Mouse (Mus musculus): ENCODE measurements around the gene Amd1.

DNA sequence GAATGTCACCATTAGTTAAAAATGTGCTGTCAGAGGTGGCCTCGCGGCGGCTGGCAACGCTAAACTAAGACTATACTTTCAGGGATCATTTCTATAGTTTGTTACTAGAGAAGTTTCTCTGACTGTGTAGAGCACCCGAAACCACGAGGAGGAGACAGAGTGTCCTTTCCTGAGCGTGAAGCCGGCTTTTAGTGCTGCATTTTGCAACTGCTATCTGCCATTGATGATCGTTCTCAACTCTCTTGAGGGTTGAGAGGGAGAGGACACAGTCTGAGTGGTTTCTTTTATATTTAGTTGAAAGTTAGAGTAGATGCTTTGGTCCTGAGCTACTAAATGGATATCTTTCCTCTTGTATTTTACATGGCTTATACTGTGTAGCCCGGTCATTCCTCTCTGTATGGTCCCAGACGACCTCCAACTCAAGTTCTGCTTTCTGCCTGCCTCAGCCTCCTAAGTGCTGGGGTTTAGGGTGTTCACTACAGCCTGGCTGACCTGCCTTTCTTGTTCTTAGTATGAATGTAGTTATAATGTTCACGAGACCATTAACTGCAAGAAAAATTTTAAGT is 43.5 kb downstream of the Amd1 start:
- TF ChIP-seq POLR2A (IDR thresholded peaks at IDR 0.05; ENCODE audit: borderline replicate concordance, insufficient read depth, low read length) (peak; percentile 17; the same call in 1 of the 2 replicates), CTCF (IDR thresholded peaks at IDR 0.05; ENCODE audit: borderline replicate concordance, insufficient read depth, low read depth, low read length) (peak; percentile 37; the same call in 1 of the 2 replicates)

All from cerebellum, adult 2 months (tissue).